Mouse (Mus musculus) lung, postnatal 0 days (tissue): ENCODE measurements at regions not wholly inside any gene's neighbourhood (a gene's known extent, or its start where the extent isn't known, plus 50 kb on each side); places are given as distances from the start of the nearest gene placed in this dataset.
A peak's percentile ranks its signal among the peaks of the same experiment; 100 is the strongest.

Experiments
- ATAC-seq: fragments of 200-750 bp; cut with Nextera tagmentation; 2 replicates; pipeline ENCODE4 v1.8.0; 2017; ENCODE audit warnings: moderate library complexity
- DNase-seq: peaks from one replicate; pipeline ENCODE4 v3.0.0-alpha.2; 2016; ENCODE audit warnings: low spot score
- H3K27ac ChIP-seq: fragments of 300-500 bp; sonication (generic); 2 replicates; pipeline ENCODE4 v1.5.1; 2014; ENCODE audit warnings: antibody characterized with exemption, mild to moderate bottlenecking, low read length, mixed read lengths
- H3K27me3 ChIP-seq: fragments of 300-500 bp; sonication (generic); replicated peaks from 2 replicates; pipeline ENCODE4 v1.6.1; 2014; ENCODE audit warnings: low read length, mixed read lengths; ENCODE audit not compliant: insufficient read depth
- H3K36me3 ChIP-seq: fragments of 300-500 bp; sonication (generic); 2 replicates; pipeline ENCODE4 v1.6.1; 2014; ENCODE audit warnings: low read length, mixed read lengths; ENCODE audit not compliant: insufficient read depth
- H3K4me1 ChIP-seq: fragments of 300-500 bp; sonication (generic); 2 replicates; pipeline ENCODE4 v1.6.1; 2014; ENCODE audit warnings: antibody characterized with exemption, low read depth, low read length, mixed read lengths; ENCODE audit not compliant: insufficient read depth
- H3K4me2 ChIP-seq: fragments of 300-500 bp; sonication (generic); replicated peaks from 2 replicates; pipeline ENCODE4 v1.6.1; 2014; ENCODE audit warnings: low read depth, mild to moderate bottlenecking, low read length, moderate library complexity, mixed read lengths
- H3K4me3 ChIP-seq: fragments of 300-500 bp; sonication (generic); 2 replicates; pipeline ENCODE4 v1.5.1; 2014; ENCODE audit warnings: low read depth, low read length
- H3K9ac ChIP-seq: fragments of 300-500 bp; sonication (generic); replicated peaks from 2 replicates; pipeline ENCODE4 v1.6.1; 2014; ENCODE audit warnings: low read depth, mild to moderate bottlenecking
- H3K9me3 ChIP-seq: fragments of 300-500 bp; sonication (generic); 2 replicates; pipeline ENCODE4 v1.6.1; 2016; ENCODE audit warnings: low read length, mixed read lengths
- CTCF ChIP-seq: IDR thresholded peaks from 2 replicates; pipeline ENCODE4 v1.5.1; 2016; ENCODE audit warnings: antibody characterized with exemption, mild to moderate bottlenecking
- EP300 ChIP-seq: IDR thresholded peaks from 2 replicates; pipeline ENCODE4 v1.6.1; 2016; ENCODE audit warnings: antibody characterized with exemption, mild to moderate bottlenecking, control low read depth
- WGBS: fragments of 180-500 bp; shearing (Covaris S2); extraction: QIAGEN DNeasy Blood & Tissue Kit; methylation state at CpG from one replicate; pipeline ENCODE4 v1.1.7; 2014; 5-methylcytosine and 5-hydroxymethylcytosine counted together

GRCm38 (mm10) chr2:159287996-159288563, 493.5 kb downstream of the Dhx35 start:
- DNase-seq (no peak), ATAC-seq (no peak)
- no peak overlapping the region for H3K4me3 ChIP-seq
- H3K4me2 ChIP-seq, result no peak overlapping the region
- TF ChIP-seq EP300, result no peak
- no peak for TF ChIP-seq CTCF
- no peaks in the 10 kb centered on the region for H3K4me1 ChIP-seq
- WGBS, result 73% methylated on average over 6 of the region's 6 CpGs
- H3K9me3 ChIP-seq, result no peaks in the 10 kb centered on the region
- no peak overlapping the region for H3K9ac ChIP-seq
- H3K36me3 ChIP-seq, result no peaks in the 10 kb centered on the region
- no peaks in the 10 kb centered on the region for H3K27me3 ChIP-seq
- H3K27ac ChIP-seq, result no peak overlapping the region

- no peak overlapping the region for H3K4me2 ChIP-seq
- H3K9ac ChIP-seq, result no peak overlapping the region
- TF ChIP-seq EP300 (peak; percentile 15; the same call in 1 of the 2 replicates), CTCF (no peak)
- H3K4me3 ChIP-seq, result no peak overlapping the region
- no peaks in the 10 kb centered on the region for H3K4me1 ChIP-seq
- ATAC-seq (peak; percentile 9; the same call in 1 of the 2 replicates), DNase-seq (peak; percentile 10)
- H3K9me3 ChIP-seq, result no peaks in the 10 kb centered on the region
- no peaks in the 10 kb centered on the region for H3K27me3 ChIP-seq
- H3K27ac ChIP-seq, result no peak overlapping the region
- H3K36me3 ChIP-seq, result no peaks in the 10 kb centered on the region
- 42% methylated on average over 1 of the region's 1 CpGs for WGBS
Measured at GRCm38 (mm10) chr2:159290081-159290480, 495.5 kb downstream of the Dhx35 start.

GRCm38 (mm10) chr2:159307001-159307400, 512.4 kb downstream of the Dhx35 start:
- TF ChIP-seq EP300, result no peak
- no peak for TF ChIP-seq CTCF
- no peaks in the 10 kb centered on the region for H3K4me1 ChIP-seq
- H3K27ac ChIP-seq, result no peak overlapping the region
- WGBS, result 57% methylated on average over 7 of the region's 7 CpGs
- H3K36me3 ChIP-seq, result no peaks in the 10 kb centered on the region
- ATAC-seq, result no peak
- H3K9ac ChIP-seq, result no peak overlapping the region
- DNase-seq, result no peak
- H3K27me3 ChIP-seq, result no peaks in the 10 kb centered on the region
- H3K9me3 ChIP-seq, result no peaks in the 10 kb centered on the region
- no peak overlapping the region for H3K4me3 ChIP-seq
- H3K4me2 ChIP-seq, result no peak overlapping the region

GRCm38 (mm10) chr2:159334711-159335110, 540.1 kb downstream of the Dhx35 start:
- Histone ChIP-seq H3K36me3 (no peaks in the 10 kb centered on the region), H3K27ac (no peak overlapping the region), H3K4me1 (no peaks in the 10 kb centered on the region), H3K9ac (no peak overlapping the region), H3K4me3 (no peak overlapping the region), H3K9me3 (no peaks in the 10 kb centered on the region), H3K4me2 (no peak overlapping the region), H3K27me3 (no peaks in the 10 kb centered on the region)
- DNase-seq (peak; percentile 15), ATAC-seq (no peak)
- WGBS, result 22% methylated on average over 3 of the region's 3 CpGs
- no peak for TF ChIP-seq CTCF
- TF ChIP-seq EP300, result no peak

GRCm38 (mm10) chr2:159336646-159337045, 542.0 kb downstream of the Dhx35 start:
- H3K36me3 ChIP-seq, result no peaks in the 10 kb centered on the region
- ATAC-seq (no peak), DNase-seq (no peak)
- H3K4me1 ChIP-seq, result no peaks in the 10 kb centered on the region
- H3K9ac ChIP-seq, result no peak overlapping the region
- no peaks in the 10 kb centered on the region for H3K9me3 ChIP-seq
- no peak overlapping the region for H3K4me3 ChIP-seq
- no peaks in the 10 kb centered on the region for H3K27me3 ChIP-seq
- H3K27ac ChIP-seq, result no peak overlapping the region
- TF ChIP-seq CTCF, result no peak
- TF ChIP-seq EP300, result no peak
- no peak overlapping the region for H3K4me2 ChIP-seq
- 73% methylated on average over 2 of the region's 2 CpGs for WGBS

- H3K9ac ChIP-seq, result no peak overlapping the region
- no peak overlapping the region for H3K4me3 ChIP-seq
- no peak overlapping the region for H3K27ac ChIP-seq
- TF ChIP-seq EP300 (no peak), CTCF (no peak)
- 54% methylated on average over 5 of the region's 5 CpGs for WGBS
- H3K9me3 ChIP-seq, result no peaks in the 10 kb centered on the region
- ATAC-seq, result no peak
- 0 out of 2 replicates have a peak, but pooled peaks cover 4% of the 10 kb centered on the region for H3K27me3 ChIP-seq
- no peaks in the 10 kb centered on the region for H3K36me3 ChIP-seq
- DNase-seq, result peak; percentile 18
- no peak overlapping the region for H3K4me2 ChIP-seq
- H3K4me1 ChIP-seq, result no peaks in the 10 kb centered on the region
Measured at GRCm38 (mm10) chr2:159343624-159344560, 549.3 kb downstream of the Dhx35 start.
